Mouse (Mus musculus): ENCODE data around the gene Baz1a.
"Not testable (repeated sequence)": the region's sequence is repeated elsewhere in the genome, so short reads cannot be mapped to it uniquely, and the experiment has no call there.

- not testable (repeated sequence) for TF ChIP-seq POLR2A (IDR thresholded peaks at IDR 0.05; ENCODE audit: extremely low read depth, insufficient read depth, low read length); CTCF (IDR thresholded peaks at IDR 0.05; ENCODE audit: low read depth, low read length)
Measured at GRCm38 (mm10) chr12:54892559-54892958, 121.6 kb downstream of the Baz1a start.

Data from liver, adult 2 months (tissue).